Comparison of ENCODE assay signal across 8 mouse cellular contexts in genomic region chr8:83738949-83739710, GRCm38 (mm10). TPM values are rescaled to one million over a fixed set of nuclear protein-coding genes. Genes with fewer than 3 reads are reported as not detected.
A peak's percentile ranks its signal among the peaks of the same experiment; 100 is the strongest.
DNase-seq lines count a peak whose midpoint lies in the region; ATAC-seq and TF ChIP-seq lines count a peak whose summit lies in the region.

No protein-coding gene starts in this region.

- peak; percentile 46; the same call in 1 of the 2 replicates for ATAC-seq in embryonic facial prominence, embryonic 13.5 days (ENCODE audit: insufficient number of reproducible peaks, insufficient read depth, low FRiP score, low TSS enrichment, low read depth)
- ATAC-seq in kidney, postnatal 0 days (replicated peaks; ENCODE audit: low FRiP score, low read depth) = no peak
- ATAC-seq in neural tube, embryonic 11.5 days (ENCODE audit: insufficient read depth, low FRiP score, low TSS enrichment) = no peak
- no peak for ATAC-seq in megakaryocyte-erythroid progenitor cell, adult 5-6 weeks (replicated peaks; ENCODE audit: low FRiP score, low TSS enrichment, poor library complexity, severe bottlenecking)

- no peak for DNase-seq in layer of hippocampus, adult 2 months (ENCODE audit: low spot score in 2 of 2)
- no peak for DNase-seq in layer of hippocampus, adult 9-10 months (ENCODE audit: low spot score)
- peak; percentile 76 for DNase-seq in kidney, postnatal 0 days (ENCODE audit: low spot score)
- no peak for DNase-seq in neural tube, embryonic 11.5 days (ENCODE audit: low spot score)
- no peak for DNase-seq in left cerebral cortex, adult 9 months (ENCODE audit: low spot score in 2 of 2)
- no peak for DNase-seq in right cerebral cortex, postnatal 36 days (ENCODE audit: low spot score in 2 of 2)

- no peaks in the 10 kb centered on the region for H3K27me3 ChIP-seq in embryonic facial prominence, embryonic 13.5 days
- H3K27me3 ChIP-seq in kidney, postnatal 0 days (ENCODE audit: insufficient read depth, low read length) = no peaks in the 10 kb centered on the region
- H3K27me3 ChIP-seq in neural tube, embryonic 11.5 days (ENCODE audit: control insufficient read depth, insufficient read depth, low read length) = peaks cover 14% of the 10 kb centered on the region

- 0 out of 2 replicates have a peak overlapping the region, but pooled peaks have one; percentile 21 for H3K9ac ChIP-seq in embryonic facial prominence, embryonic 13.5 days
- peak overlapping the region; percentile 28; the same call in 1 of the 2 replicates for H3K9ac ChIP-seq in kidney, postnatal 0 days (ENCODE audit: low read depth, low read length)
- H3K9ac ChIP-seq in neural tube, embryonic 11.5 days (ENCODE audit: low read length) = no peak overlapping the region

- TF ChIP-seq CTCF in layer of hippocampus, adult 2 months (conservative IDR thresholded peaks at IDR 0.05) = no peak
- no peak for TF ChIP-seq CTCF in kidney, postnatal 0 days (IDR thresholded peaks at IDR 0.05; ENCODE audit: low read depth)

- 37% methylated on average over 10 of the region's 10 CpGs for WGBS in embryonic facial prominence, embryonic 13.5 days
- WGBS in kidney, postnatal 0 days = 68% methylated on average over 10 of the region's 10 CpGs
- WGBS in neural tube, embryonic 11.5 days = 68% methylated on average over 10 of the region's 10 CpGs

- H3K36me3 ChIP-seq in embryonic facial prominence, embryonic 13.5 days = no peaks in the 10 kb centered on the region
- no peaks in the 10 kb centered on the region for H3K36me3 ChIP-seq in kidney, postnatal 0 days (ENCODE audit: insufficient read depth, low read length)
- H3K36me3 ChIP-seq in neural tube, embryonic 11.5 days (ENCODE audit: control insufficient read depth, insufficient read depth, low read length) = no peaks in the 10 kb centered on the region

- H3K4me2 ChIP-seq in embryonic facial prominence, embryonic 13.5 days = peak overlapping the region; percentile 88
- H3K4me2 ChIP-seq in kidney, postnatal 0 days (ENCODE audit: low read length) = peak overlapping the region; percentile 89
- peak overlapping the region; percentile 4; the same call in 1 of the 2 replicates for H3K4me2 ChIP-seq in neural tube, embryonic 11.5 days (ENCODE audit: low read depth)

- no peaks in the 10 kb centered on the region for H3K9me3 ChIP-seq in embryonic facial prominence, embryonic 13.5 days
- no peaks in the 10 kb centered on the region for H3K9me3 ChIP-seq in kidney, postnatal 0 days (replicated peaks; ENCODE audit: low read length)
- no peaks in the 10 kb centered on the region for H3K9me3 ChIP-seq in neural tube, embryonic 11.5 days (ENCODE audit: control insufficient read depth, low read length)

- no peak overlapping the region for H3K27ac ChIP-seq in layer of hippocampus, adult 2 months
- peak overlapping the region; percentile 85 for H3K27ac ChIP-seq in embryonic facial prominence, embryonic 13.5 days
- H3K27ac ChIP-seq in kidney, postnatal 0 days = peak overlapping the region; percentile 84
- no peak overlapping the region for H3K27ac ChIP-seq in neural tube, embryonic 11.5 days (ENCODE audit: low read depth, low read length)

- H3K4me3 ChIP-seq in layer of hippocampus, adult 2 months = peak overlapping the region; percentile 60; the same call in 1 of the 2 replicates
- H3K4me3 ChIP-seq in embryonic facial prominence, embryonic 13.5 days = peak overlapping the region; percentile 62
- peak overlapping the region; percentile 65 for H3K4me3 ChIP-seq in kidney, postnatal 0 days (replicated peaks; ENCODE audit: low read depth, low read length)
- H3K4me3 ChIP-seq in neural tube, embryonic 11.5 days (ENCODE audit: low read depth, low read length) = no peak overlapping the region

- H3K4me1 ChIP-seq in embryonic facial prominence, embryonic 13.5 days = peaks cover 42% of the 10 kb centered on the region
- peaks cover 25% of the 10 kb centered on the region for H3K4me1 ChIP-seq in kidney, postnatal 0 days (replicated peaks; ENCODE audit: insufficient read depth, low read length)
- 0 out of 2 replicates have a peak, but pooled peaks cover 5% of the 10 kb centered on the region for H3K4me1 ChIP-seq in neural tube, embryonic 11.5 days (ENCODE audit: control insufficient read depth, insufficient read depth, low read length)

RNA-seq across cellular contexts. Expression of gene Adgre5, which starts 2.0 kb away (rescaled TPM):
- total RNA-seq in layer of hippocampus, adult 2 months (2021) = 10 to 100 TPM in 1 of 2 experiments, 1 to 10 TPM in 1; 8.1 to 12.4 TPM
- 27.1 and 27.7 TPM in 2 replicates for polyA plus RNA-seq in embryonic facial prominence, embryonic 13.5 days (2015; fragmentation: Nextera tagmentation; extraction: Ambion mirVana)
- 37.8 and 40.8 TPM in 2 replicates for polyA plus RNA-seq in kidney, postnatal 0 days (2015; fragmentation: Nextera tagmentation; extraction: Ambion mirVana)
- polyA plus RNA-seq in neural tube, embryonic 11.5 days (2014; fragmentation: Nextera tagmentation; extraction: Ambion mirVana) = 16.3 and 18.0 TPM in 2 replicates
- 44.3 and 63.7 TPM in 2 replicates for total RNA-seq in megakaryocyte-erythroid progenitor cell, adult 5-6 weeks (2014; fragmentation: Nextera tagmentation)
- total RNA-seq in megakaryocyte-erythroid progenitor cell, adult 5-6 weeks (2017) = 46.9 and 64.8 TPM in 2 replicates

RNA-seq across cellular contexts. Expression of gene Ddx39, which starts 24.2 kb away (rescaled TPM):
- total RNA-seq in layer of hippocampus, adult 2 months (2021) = 10 to 100 TPM; 17.9 to 20.4 TPM
- polyA plus RNA-seq in embryonic facial prominence, embryonic 13.5 days (2015; fragmentation: Nextera tagmentation; extraction: Ambion mirVana) = 131 and 148 TPM in 2 replicates
- 110 and 128 TPM in 2 replicates for polyA plus RNA-seq in kidney, postnatal 0 days (2015; fragmentation: Nextera tagmentation; extraction: Ambion mirVana)
- polyA plus RNA-seq in neural tube, embryonic 11.5 days (2014; fragmentation: Nextera tagmentation; extraction: Ambion mirVana) = 214 and 223 TPM in 2 replicates
- 205 and 224 TPM in 2 replicates for total RNA-seq in megakaryocyte-erythroid progenitor cell, adult 5-6 weeks (2014; fragmentation: Nextera tagmentation)
- 154 and 213 TPM in 2 replicates for total RNA-seq in megakaryocyte-erythroid progenitor cell, adult 5-6 weeks (2017)

RNA-seq across cellular contexts. Expression of gene Pkn1, which starts 40.2 kb away (rescaled TPM):
- 10 to 100 TPM; 47.9 to 56.8 TPM for total RNA-seq in layer of hippocampus, adult 2 months (2021)
- polyA plus RNA-seq in embryonic facial prominence, embryonic 13.5 days (2015; fragmentation: Nextera tagmentation; extraction: Ambion mirVana) = 23.5 and 24.0 TPM in 2 replicates
- polyA plus RNA-seq in kidney, postnatal 0 days (2015; fragmentation: Nextera tagmentation; extraction: Ambion mirVana) = 31.0 and 33.2 TPM in 2 replicates
- polyA plus RNA-seq in neural tube, embryonic 11.5 days (2014; fragmentation: Nextera tagmentation; extraction: Ambion mirVana) = 29.3 and 29.5 TPM in 2 replicates
- 36.3 and 83.2 TPM in 2 replicates for total RNA-seq in megakaryocyte-erythroid progenitor cell, adult 5-6 weeks (2014; fragmentation: Nextera tagmentation)
- total RNA-seq in megakaryocyte-erythroid progenitor cell, adult 5-6 weeks (2017) = 21.9 and 33.0 TPM in 2 replicates

Comparison
In these comparisons a context has a peak if more than half of its experiments do, and no peak if none do; other contexts are left out.
1. H3K27ac ChIP-seq: peak in embryonic facial prominence, embryonic 13.5 days (single experiment) and kidney, postnatal 0 days (single experiment); none in layer of hippocampus, adult 2 months (single experiment) and neural tube, embryonic 11.5 days (single experiment).
2. H3K4me2 ChIP-seq: peak in every context shown above with its lines; median percentile 89 in kidney, postnatal 0 days; 88 in embryonic facial prominence, embryonic 13.5 days; 4 in neural tube, embryonic 11.5 days.